Mouse (Mus musculus): ENCODE measurements around the gene 2610021A01Rik.
"Not testable (repeated sequence)": the region's sequence is repeated elsewhere in the genome, so short reads cannot be mapped to it uniquely, and the experiment has no call there.

The 2610021A01Rik gene

DNA sequence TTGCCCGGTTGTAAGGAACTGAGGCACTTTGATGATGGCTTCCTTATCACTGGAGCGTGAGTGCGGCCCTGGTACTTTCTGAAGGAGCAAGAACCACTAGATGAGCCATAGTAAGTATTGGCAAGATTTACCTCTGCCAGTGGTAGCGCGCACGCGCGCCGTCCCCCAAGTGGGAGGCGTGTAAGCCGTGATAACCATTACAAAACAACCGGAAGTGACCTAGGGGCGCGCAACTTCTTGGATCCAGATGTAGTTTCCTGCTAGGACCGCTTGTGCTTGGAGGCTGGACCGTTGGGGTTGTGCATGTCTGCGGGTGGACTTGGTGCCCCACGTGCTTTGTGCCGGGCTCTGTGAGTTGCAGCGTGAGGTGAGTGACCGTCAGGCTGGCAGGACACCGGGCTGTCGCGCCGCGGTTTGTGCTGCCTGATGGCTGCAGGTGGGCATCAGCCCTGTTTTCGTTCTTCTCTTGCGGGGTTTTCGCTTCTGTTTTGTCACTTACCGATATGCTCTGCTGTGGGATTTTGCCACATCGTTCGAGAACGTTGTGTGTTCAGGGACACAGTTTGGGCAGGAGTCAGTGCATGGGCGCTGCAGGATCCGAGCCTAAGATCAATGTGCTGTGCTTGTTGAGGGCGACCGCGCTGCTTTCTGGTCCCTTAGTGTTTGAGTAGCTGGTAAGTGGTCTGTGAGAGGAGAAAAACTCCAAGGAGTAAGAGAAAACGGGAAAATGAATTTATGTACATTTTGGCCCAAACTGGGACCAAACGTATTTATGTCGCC is at the start of gene 2610021A01Rik:
Gene 2610021A01Rik (plus strand): TSS at position 197 of the 780 bp plus-strand sequence.
- DNase-seq: peak; percentile 91

DNA sequence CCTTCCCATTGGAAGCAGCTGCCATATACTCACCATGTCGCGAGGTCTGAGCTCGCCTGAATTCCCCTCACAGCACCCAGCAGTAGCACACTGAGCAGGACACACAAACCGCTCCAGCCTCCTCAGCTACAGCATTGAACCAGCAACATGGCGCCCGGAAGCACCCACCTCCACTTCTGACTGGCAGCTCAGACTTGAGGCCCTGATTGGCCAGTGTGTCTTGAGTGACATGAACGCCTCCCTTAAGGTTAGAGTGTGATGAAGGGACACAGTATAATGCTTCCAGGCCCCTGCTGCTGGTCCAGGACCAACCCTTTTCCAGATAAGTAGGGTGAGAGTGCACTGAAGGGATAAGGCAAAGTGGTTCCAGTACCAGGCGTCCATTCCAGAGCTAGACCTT is 38.3 kb upstream of the 2610021A01Rik start:
- no peak for DNase-seq

- not testable (repeated sequence) for DNase-seq
These were observed 25.5 kb upstream of the 2610021A01Rik start, which contains the start of gene Gm6871 for GRCm38 (mm10) chr7:41573562-41573961. Gene Gm6871 (minus strand): TSS chr7:41573662.

DNA sequence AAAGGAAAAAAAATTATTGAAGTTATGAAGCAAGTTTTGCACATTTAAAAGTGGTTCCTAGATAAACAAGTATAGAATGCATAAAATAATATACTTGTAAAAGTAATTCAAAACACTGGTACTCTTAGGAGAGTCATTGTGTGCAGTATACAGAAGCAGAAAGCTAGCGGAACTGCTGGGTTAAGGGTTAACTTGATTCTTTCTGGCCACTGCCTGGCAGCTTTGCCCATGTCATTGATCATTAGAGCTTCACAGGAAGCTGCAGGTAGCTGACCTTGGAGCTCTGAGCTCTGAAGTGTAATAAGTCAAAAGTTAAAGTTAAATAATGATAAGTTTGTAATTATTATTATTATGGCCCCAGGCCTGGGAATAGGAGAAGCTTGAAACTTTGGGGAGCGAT is 21.1 kb upstream of the 2610021A01Rik start:
- no peak for DNase-seq

DNA sequence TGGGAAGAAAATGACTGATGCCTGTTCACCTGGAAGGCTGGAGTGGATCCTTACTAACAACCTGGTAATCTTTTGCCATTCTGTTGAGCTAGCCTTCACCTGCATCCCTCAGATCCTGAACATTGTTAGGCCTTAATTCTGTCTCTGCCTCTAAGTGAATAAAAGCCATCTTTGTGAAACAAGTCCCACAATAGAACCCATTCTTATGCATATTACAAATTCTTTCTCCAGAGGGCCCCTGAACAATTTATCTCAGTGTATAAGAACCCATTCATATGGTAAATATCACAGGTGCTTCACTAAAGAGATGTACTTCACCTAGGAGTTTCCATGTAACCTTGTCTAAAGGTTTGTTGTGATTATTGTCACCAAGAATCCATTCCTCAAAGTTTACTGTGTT is 17.0 kb upstream of the 2610021A01Rik start:
- DNase-seq: no peak

DNA sequence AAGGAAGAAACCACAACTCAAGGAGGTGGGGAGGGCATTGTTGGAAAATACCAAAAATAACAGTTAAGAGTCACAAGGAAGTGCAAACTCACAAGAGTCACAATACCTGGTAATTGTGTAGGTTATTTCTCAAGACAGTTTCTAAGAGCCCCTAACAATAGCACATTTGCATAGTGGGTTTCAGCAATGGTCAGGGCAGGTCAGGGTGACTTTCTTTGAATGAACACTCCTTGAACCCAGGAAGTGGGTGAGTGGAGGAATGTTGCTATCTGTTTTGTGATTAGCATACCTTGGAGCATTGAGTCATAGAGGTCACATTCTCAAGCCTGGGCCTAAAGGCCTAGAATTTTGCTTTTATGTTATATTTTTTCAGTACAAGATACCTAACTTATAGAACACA is 11.2 kb upstream of the 2610021A01Rik start:
- DNase-seq: not testable (repeated sequence)

DNA sequence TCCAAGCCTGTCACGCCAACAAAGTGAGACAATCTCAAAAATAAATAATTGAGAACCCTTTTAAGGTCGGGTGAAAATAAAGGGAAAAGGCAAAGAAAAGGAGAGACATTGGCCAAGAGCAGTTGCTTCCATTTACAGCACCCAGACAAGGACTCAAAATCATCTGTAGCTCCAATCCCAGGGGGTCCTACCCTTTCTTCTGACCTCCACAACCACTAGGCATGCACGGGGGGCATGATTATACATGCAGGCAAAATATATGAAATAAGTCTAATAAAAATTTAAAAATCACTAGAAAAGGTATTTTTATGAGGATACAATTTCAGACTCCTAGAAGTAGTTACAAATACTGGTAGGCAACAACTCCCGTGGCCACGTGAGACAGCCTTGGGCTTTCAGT is 415 bp upstream of the 2610021A01Rik start:
- DNase-seq: no peak

DNA sequence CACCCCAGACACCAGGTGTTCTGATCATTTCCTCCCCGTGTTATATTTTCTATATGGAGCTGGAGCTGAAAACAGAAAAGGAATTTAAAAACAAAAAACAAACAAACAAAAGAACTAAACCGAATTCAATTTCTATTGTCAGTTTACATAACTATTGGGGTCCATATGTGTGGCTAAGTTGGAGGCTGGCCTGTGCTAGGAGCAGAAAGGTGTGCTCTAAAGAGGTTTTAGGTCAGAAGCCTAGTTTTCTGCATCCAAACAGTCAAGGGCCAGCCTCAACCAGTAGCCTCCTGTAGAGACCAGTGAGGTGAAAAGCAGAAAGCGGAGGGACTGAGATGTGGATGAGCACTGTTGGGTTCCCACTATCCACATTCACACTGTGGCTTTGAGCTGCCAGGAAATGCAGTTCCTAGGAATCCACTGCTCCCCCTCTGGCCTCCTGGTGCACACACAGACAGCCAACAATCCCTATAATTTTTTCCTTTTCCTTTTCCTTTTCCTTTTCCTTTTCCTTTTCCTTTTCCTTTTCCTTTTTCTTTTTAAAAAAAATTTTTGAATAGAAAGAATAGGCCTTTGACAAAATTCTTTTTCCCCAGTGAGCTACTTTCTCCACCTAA is 1.0 kb downstream of the 2610021A01Rik start:
- peak; percentile 14 for DNase-seq

- no peak for DNase-seq
These were observed 12.6 kb downstream of the 2610021A01Rik start for GRCm38 (mm10) chr7:41611654-41612053.

- DNase-seq: not testable (repeated sequence)
These were observed 17.2 kb downstream of the 2610021A01Rik start for GRCm38 (mm10) chr7:41616241-41616640.

GRCm38 (mm10) chr7:41632409-41633220 is 33.6 kb downstream of the 2610021A01Rik start, which contains the start of gene Zfp788:
Gene Zfp788 (plus strand): TSS chr7:41633203.
- DNase-seq: peak; percentile 99

DNA sequence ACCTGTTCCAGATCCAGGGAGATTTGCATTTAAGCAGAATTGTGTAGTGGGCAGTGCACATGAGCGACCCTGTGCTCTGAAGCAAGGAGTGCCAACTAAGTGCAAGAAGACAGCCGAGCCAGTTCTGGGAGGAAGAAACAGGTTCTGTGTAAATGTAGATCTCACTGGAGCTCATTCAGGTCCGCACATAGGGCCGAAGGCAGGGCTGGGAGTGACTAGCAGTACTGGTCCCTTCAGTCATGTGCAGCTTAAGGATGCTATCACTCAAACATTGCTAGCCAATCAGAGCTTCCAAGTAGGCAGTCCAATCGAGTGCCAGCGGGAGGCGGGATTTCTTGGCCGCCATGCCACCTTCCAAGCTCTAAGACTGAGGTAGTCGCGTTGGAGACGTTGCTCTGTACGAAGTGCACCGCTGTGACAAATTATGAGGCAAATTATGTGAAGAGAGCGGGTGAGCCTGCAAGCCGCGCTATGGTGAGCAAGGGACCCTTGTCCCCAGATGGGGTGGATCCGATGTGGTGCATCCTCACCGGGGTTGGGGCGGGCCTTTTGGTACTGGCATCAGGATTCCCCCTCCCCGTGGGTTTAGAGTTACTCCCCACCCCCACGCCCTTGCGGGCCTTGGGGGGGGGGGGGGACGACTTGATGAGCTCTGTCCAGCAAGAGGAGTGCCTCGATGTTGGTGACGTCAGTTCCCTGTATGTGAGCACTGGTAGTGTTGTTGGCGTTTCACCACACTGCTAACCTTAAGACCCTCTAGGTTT is 34.4 kb downstream of the 2610021A01Rik start:
- peak; percentile 98 for DNase-seq

DNA sequence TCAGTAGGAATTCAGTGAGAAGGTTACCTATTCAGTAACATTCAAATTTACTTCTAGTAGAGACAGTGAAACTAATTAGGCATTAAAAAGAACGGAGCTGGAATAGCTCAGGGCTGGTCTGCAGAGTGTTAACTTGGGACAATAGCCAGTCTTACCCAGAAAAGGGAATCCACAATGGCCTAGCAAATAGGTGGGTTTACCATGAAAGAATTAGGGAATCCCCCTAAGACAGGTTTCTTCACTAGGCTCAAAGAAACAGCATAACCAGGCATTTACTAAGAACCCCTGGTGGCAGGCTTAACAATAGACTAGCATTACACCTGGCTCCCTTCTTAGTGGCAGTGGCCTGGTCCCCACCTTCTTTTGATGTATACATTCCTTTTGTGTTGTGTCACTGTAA is 75.3 kb downstream of the 2610021A01Rik start:
- not testable (repeated sequence) for DNase-seq

All from cerebellum, adult 9-10 months (tissue).